Mouse (Mus musculus): Measurements from ENCODE around the gene Susd1. TPM values are rescaled to one million over a fixed set of nuclear protein-coding genes. Genes with fewer than 3 reads are reported as not detected.

Gene Susd1
- polyA plus RNA-seq, 1 experiment = 216 TPM

- TF ChIP-seq CTCF (IDR thresholded peaks at IDR 0.05; ENCODE audit: insufficient read depth, low read depth, low read length) (no peak), POLR2A (IDR thresholded peaks at IDR 0.05; ENCODE audit: insufficient read depth, low read depth, low read length) (no peak)
- Histone ChIP-seq H3K27ac (ENCODE audit: insufficient read depth, low read depth, low read length) (no peak overlapping the region), H3K4me3 (ENCODE audit: insufficient read depth, low read depth, low read length) (no peak overlapping the region), H3K4me1 (ENCODE audit: control insufficient read depth, insufficient read depth, low read length) (no peaks in the 10 kb centered on the region)
- WGBS = 82% methylated on average over 10 of the region's 10 CpGs
Measured at GRCm38 (mm10) chr4:59307841-59308589, 130.4 kb downstream of the Susd1 start.

DNA sequence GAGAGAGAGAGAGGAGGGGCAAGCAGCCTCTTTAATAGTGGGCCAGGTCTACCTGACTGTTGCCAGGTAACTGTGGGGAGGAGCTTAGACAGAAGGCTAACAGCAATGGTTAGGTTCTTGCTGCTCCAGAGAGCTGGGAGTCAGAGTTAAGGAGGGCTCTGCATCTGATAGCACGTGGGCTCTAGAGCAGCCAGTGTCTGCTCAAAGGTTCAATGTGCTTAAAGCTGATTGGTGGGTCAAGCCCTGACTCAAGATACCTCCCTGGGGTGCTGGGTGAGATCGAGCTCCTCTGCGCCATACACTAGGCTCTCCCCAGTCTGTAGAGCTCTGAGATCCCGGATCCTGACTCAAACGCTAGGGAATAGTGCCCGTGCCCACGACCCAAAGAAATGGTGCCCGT is 136.0 kb downstream of the Susd1 start:
- H3K4me3 ChIP-seq (ENCODE audit: insufficient read depth, low read depth, low read length) = no peak overlapping the region
- WGBS = 94% methylated on average over 8 of the region's 8 CpGs
- H3K4me1 ChIP-seq (ENCODE audit: control insufficient read depth, insufficient read depth, low read length) = no peaks in the 10 kb centered on the region
- no peak overlapping the region for H3K27ac ChIP-seq (ENCODE audit: insufficient read depth, low read depth, low read length)
- no peak for TF ChIP-seq POLR2A (IDR thresholded peaks at IDR 0.05; ENCODE audit: insufficient read depth, low read depth, low read length)

DNA sequence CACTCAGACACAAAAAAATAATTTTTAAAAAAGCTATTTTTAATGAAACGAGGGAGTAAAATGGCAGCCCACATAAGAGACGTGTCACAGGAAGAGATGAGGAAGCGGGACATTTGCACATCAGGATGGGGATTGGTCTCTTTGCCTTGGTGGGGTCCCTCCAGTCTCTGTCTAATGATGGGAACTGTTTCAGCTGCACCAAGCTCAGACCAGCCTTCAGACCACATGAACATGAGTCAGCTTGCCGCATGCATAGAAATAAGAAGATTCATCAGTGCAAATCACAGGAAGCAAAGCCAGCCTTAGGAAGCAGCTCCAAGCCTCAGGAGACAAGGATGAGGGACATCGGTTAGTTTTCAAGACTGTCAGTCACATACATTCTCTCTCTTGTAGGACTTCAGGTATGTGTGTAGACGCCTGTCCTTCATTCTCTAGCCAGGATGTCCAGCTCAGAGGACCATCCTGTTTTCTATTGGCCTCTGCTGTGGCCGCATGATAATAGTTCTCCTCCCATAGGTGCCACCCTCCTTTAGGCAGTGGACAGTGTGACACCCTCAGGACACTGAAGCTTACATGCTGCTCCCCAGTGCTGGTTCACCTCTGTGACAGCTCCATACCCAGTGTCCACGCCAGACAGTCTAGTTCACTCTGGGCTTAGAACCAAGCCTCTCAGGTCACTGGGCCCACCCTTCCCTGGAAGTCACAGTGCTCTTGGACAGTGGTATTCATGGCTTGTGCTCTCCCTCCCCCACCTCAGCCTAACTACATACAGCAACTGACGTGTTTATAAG is 137.2 kb downstream of the Susd1 start:
- 89% methylated on average over 9 of the region's 9 CpGs for WGBS

GRCm38 (mm10) chr4:59298719-59299496 is 139.5 kb downstream of the Susd1 start:
- H3K4me1 ChIP-seq (ENCODE audit: control insufficient read depth, insufficient read depth, low read length) = no peaks in the 10 kb centered on the region
- H3K27ac ChIP-seq (ENCODE audit: insufficient read depth, low read depth, low read length) = no peak overlapping the region
- TF ChIP-seq CTCF (IDR thresholded peaks at IDR 0.05; ENCODE audit: insufficient read depth, low read depth, low read length) (no peak), POLR2A (IDR thresholded peaks at IDR 0.05; ENCODE audit: insufficient read depth, low read depth, low read length) (no peak)
- no peak overlapping the region for H3K4me3 ChIP-seq (ENCODE audit: insufficient read depth, low read depth, low read length)
- WGBS = 75% methylated on average over 7 of the region's 7 CpGs

More for the DNA sequence above, 137.2 kb downstream of the Susd1 start:
- TF ChIP-seq POLR2A (IDR thresholded peaks at IDR 0.05; ENCODE audit: insufficient read depth, low read depth, low read length) (no peak), CTCF (IDR thresholded peaks at IDR 0.05; ENCODE audit: insufficient read depth, low read depth, low read length) (no peak)
- H3K4me1 ChIP-seq (ENCODE audit: control insufficient read depth, insufficient read depth, low read length) = no peaks in the 10 kb centered on the region
- no peak overlapping the region for H3K27ac ChIP-seq (ENCODE audit: insufficient read depth, low read depth, low read length)
- no peak overlapping the region for H3K4me3 ChIP-seq (ENCODE audit: insufficient read depth, low read depth, low read length)

- Histone ChIP-seq H3K4me3 (ENCODE audit: insufficient read depth, low read depth, low read length) (no peak overlapping the region), H3K27ac (ENCODE audit: insufficient read depth, low read depth, low read length) (no peak overlapping the region), H3K4me1 (ENCODE audit: control insufficient read depth, insufficient read depth, low read length) (no peaks in the 10 kb centered on the region)
- TF ChIP-seq POLR2A (IDR thresholded peaks at IDR 0.05; ENCODE audit: insufficient read depth, low read depth, low read length) (no peak), CTCF (IDR thresholded peaks at IDR 0.05; ENCODE audit: insufficient read depth, low read depth, low read length) (no peak)
- 88% methylated on average over 6 of the region's 6 CpGs for WGBS
Measured at GRCm38 (mm10) chr4:59295127-59295526, 143.3 kb downstream of the Susd1 start.

- WGBS = 80% methylated on average over 3 of the region's 3 CpGs
- TF ChIP-seq CTCF (IDR thresholded peaks at IDR 0.05; ENCODE audit: insufficient read depth, low read depth, low read length) (no peak), POLR2A (IDR thresholded peaks at IDR 0.05; ENCODE audit: insufficient read depth, low read depth, low read length) (no peak)
- Histone ChIP-seq H3K27ac (ENCODE audit: insufficient read depth, low read depth, low read length) (no peak overlapping the region), H3K4me1 (ENCODE audit: control insufficient read depth, insufficient read depth, low read length) (no peaks in the 10 kb centered on the region), H3K4me3 (ENCODE audit: insufficient read depth, low read depth, low read length) (no peak overlapping the region)
Measured at GRCm38 (mm10) chr4:59294661-59295060, 143.8 kb downstream of the Susd1 start.

DNA sequence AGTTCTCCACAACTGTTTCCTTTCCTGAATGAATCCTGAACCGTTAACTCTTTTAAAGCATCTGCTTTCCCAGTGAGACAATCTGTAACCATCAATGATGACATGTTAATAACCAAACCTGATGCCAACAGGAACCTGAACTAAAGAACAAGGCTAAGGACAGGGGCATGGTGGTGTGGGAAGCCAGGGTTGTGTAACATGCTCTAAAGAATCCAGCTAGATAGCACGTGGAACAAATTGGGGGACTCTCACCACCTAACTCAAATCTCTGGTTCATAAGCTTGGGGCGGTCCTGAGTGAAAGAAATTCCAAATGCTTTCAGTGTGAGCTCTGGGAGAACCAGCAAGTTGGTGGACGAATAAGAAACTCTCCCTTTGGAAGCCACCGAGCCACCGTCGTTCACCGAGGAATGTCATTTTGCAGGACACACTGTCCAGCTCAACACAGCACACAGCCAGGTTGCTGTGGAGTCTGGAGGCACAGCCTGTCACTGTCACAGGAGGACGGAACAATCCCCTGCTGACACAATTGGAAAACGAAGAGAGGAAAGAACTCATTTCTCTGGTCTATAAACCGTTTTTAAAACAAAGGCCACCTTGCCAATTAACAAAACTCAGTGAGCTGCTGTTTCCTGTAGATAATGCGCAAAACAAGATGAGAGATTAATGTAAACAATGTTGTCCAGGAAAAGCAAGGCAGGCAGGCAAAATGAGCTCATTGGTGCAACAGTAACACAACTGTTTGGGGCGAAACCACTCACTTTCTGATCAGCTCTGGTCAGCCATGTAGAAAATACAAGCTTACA is 146.3 kb downstream of the Susd1 start:
- TF ChIP-seq POLR2A (IDR thresholded peaks at IDR 0.05; ENCODE audit: insufficient read depth, low read depth, low read length) (no peak), CTCF (IDR thresholded peaks at IDR 0.05; ENCODE audit: insufficient read depth, low read depth, low read length) (no peak)
- H3K4me3 ChIP-seq (ENCODE audit: insufficient read depth, low read depth, low read length) = no peak overlapping the region
- H3K27ac ChIP-seq (ENCODE audit: insufficient read depth, low read depth, low read length) = no peak overlapping the region
- WGBS = 71% methylated on average over 13 of the region's 13 CpGs
- no peaks in the 10 kb centered on the region for H3K4me1 ChIP-seq (ENCODE audit: control insufficient read depth, insufficient read depth, low read length)

GRCm38 (mm10) chr4:59290972-59291576 is 147.4 kb downstream of the Susd1 start:
- H3K4me3 ChIP-seq (ENCODE audit: insufficient read depth, low read depth, low read length) = no peak overlapping the region
- TF ChIP-seq POLR2A (IDR thresholded peaks at IDR 0.05; ENCODE audit: insufficient read depth, low read depth, low read length) = no peak
- TF ChIP-seq CTCF (IDR thresholded peaks at IDR 0.05; ENCODE audit: insufficient read depth, low read depth, low read length) = no peak
- no peaks in the 10 kb centered on the region for H3K4me1 ChIP-seq (ENCODE audit: control insufficient read depth, insufficient read depth, low read length)
- 82% methylated on average over 6 of the region's 6 CpGs for WGBS
- no peak overlapping the region for H3K27ac ChIP-seq (ENCODE audit: insufficient read depth, low read depth, low read length)
